Mouse (Mus musculus): ENCODE data around the gene Vps13a.

- TF ChIP-seq CTCF (conservative IDR thresholded peaks at IDR 0.05; ENCODE audit: low read length) (no peak), NANOG (IDR thresholded peaks at IDR 0.05; ENCODE audit: borderline replicate concordance, low read length) (no peak), POU5F1 (IDR thresholded peaks at IDR 0.05; ENCODE audit: borderline replicate concordance, low read length) (no peak)
These were observed at the start of gene Vps13a for GRCm38 (mm10) chr19:16780790-16781384.
